Mouse (Mus musculus) brain, embryonic 14.5 days (tissue): ENCODE measurements at regions not wholly inside any gene's neighbourhood (a gene's known extent, or its start where the extent isn't known, plus 50 kb on each side); places are given as distances from the start of the nearest gene placed in this dataset.

Source experiments
- CTCF ChIP-seq: fragments of 200-500 bp; IDR thresholded peaks from 2 replicates; pipeline ENCODE4 v1.5.1; 2012; ENCODE audit warnings: inconsistent platforms, mild to moderate bottlenecking, moderate library complexity, borderline replicate concordance; ENCODE audit not compliant: insufficient read depth, insufficient read length; ENCODE audit errors: extremely low read depth
- POLR2A ChIP-seq: fragments of 200-500 bp; IDR thresholded peaks from 2 replicates; pipeline ENCODE4 v1.6.1; 2012; ENCODE audit warnings: mild to moderate bottlenecking, inconsistent platforms, borderline replicate concordance; ENCODE audit not compliant: poor library complexity, insufficient read depth, insufficient read length, severe bottlenecking; ENCODE audit errors: extremely low read depth

- TF ChIP-seq POLR2A (no peak), CTCF (no peak)
Measured at GRCm38 (mm10) chr15:86919704-86920103, 624.4 kb upstream of the Fam19a5 start.
